8 mouse cellular contexts compared by ENCODE assay signal in the genomic region with DNA sequence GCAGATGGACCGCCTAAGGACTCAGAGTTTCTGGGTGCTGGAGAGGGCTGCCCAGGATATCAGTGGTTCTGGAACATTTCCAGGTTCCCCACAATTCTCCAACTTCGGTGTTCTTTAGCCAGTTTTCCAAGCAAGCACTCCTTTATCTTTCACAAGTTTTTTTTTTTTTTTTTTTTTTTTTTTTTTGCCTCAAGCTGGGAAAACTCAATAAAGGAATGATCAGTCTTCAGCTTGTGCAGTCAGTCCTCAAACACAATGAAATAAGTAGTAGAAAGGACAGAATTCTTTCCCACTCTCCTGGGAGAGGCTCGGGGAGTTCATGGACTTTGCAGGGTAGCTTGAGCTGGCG. TPM values are rescaled to one million over a fixed set of nuclear protein-coding genes. Genes with fewer than 3 reads are reported as not detected.
DNase-seq lines count a peak whose midpoint lies in the region; ATAC-seq and TF ChIP-seq lines count a peak whose summit lies in the region.

No protein-coding gene starts in this region.

- ATAC-seq in hindbrain, embryonic 13.5 days (ENCODE audit: low FRiP score): no peak; the same call in 1 of the 2 replicates
- ATAC-seq in midbrain, embryonic 12.5 days (ENCODE audit: low FRiP score, low read depth): no peak

- H3K9me3 ChIP-seq in hindbrain, embryonic 13.5 days: no peaks in the 10 kb centered on the region
- no peaks in the 10 kb centered on the region for H3K9me3 ChIP-seq in midbrain, embryonic 12.5 days

- H3K4me2 ChIP-seq in hindbrain, embryonic 13.5 days: peak overlapping the region; percentile 91
- peak overlapping the region; percentile 88 for H3K4me2 ChIP-seq in midbrain, embryonic 12.5 days (replicated peaks)

- no peak for DNase-seq in kidney, adult 2 months
- DNase-seq in kidney, postnatal 14 days: no peak
- DNase-seq in cerebellum, adult 11 months: no peak
- DNase-seq in cerebellum, postnatal 10 days: no peak
- DNase-seq in retina, postnatal 1 day: no peak

- H3K9ac ChIP-seq in hindbrain, embryonic 13.5 days: peak overlapping the region; percentile 63; the same call in 1 of the 2 replicates
- peak overlapping the region; percentile 52; the same call in 1 of the 2 replicates for H3K9ac ChIP-seq in midbrain, embryonic 12.5 days (replicated peaks)

- WGBS in kidney, adult 2 months: 45% methylated on average over 4 of the region's 4 CpGs
- WGBS in hindbrain, embryonic 13.5 days: 11% methylated on average over 4 of the region's 4 CpGs
- WGBS in midbrain, embryonic 12.5 days: 4% methylated on average over 4 of the region's 4 CpGs

- peak overlapping the region; percentile 60 for H3K4me3 ChIP-seq in kidney, adult 2 months (ENCODE audit: insufficient read depth, low read depth, low read length)
- peak overlapping the region; percentile 71 for H3K4me3 ChIP-seq in brown adipose tissue, adult 24 weeks (ENCODE audit: insufficient read depth, low read depth, low read length)
- H3K4me3 ChIP-seq in hindbrain, embryonic 13.5 days: peak overlapping the region; percentile 50
- H3K4me3 ChIP-seq in midbrain, embryonic 12.5 days: peak overlapping the region; percentile 49

- H3K27ac ChIP-seq in kidney, adult 2 months (ENCODE audit: insufficient read depth, low read depth, low read length): no peak overlapping the region
- H3K27ac ChIP-seq in brown adipose tissue, adult 24 weeks (replicated peaks; ENCODE audit: low read depth, low read length): no peak overlapping the region
- no peak overlapping the region for H3K27ac ChIP-seq in hindbrain, embryonic 13.5 days
- H3K27ac ChIP-seq in midbrain, embryonic 12.5 days (replicated peaks): no peak overlapping the region

- no peak for TF ChIP-seq POLR2A in kidney, adult 2 months (IDR thresholded peaks at IDR 0.05; ENCODE audit: low read depth, low read length)

- 0 out of 2 replicates have a peak, but pooled peaks cover 2% of the 10 kb centered on the region for H3K4me1 ChIP-seq in kidney, adult 2 months (ENCODE audit: control insufficient read depth, insufficient read depth, low read length)
- H3K4me1 ChIP-seq in brown adipose tissue, adult 24 weeks (ENCODE audit: control insufficient read depth, insufficient read depth, insufficient read length, low read length): peaks cover 3% of the 10 kb centered on the region; the same call in 1 of the 2 replicates
- H3K4me1 ChIP-seq in hindbrain, embryonic 13.5 days (replicated peaks): peaks cover 19% of the 10 kb centered on the region
- peaks cover 15% of the 10 kb centered on the region for H3K4me1 ChIP-seq in midbrain, embryonic 12.5 days

- TF ChIP-seq CTCF in kidney, adult 2 months (conservative IDR thresholded peaks at IDR 0.05; ENCODE audit: insufficient read depth, insufficient read length, low read depth, low read length): no peak

- H3K27me3 ChIP-seq in kidney, adult 2 months (replicated peaks; ENCODE audit: control insufficient read depth, insufficient read depth, low read length): no peaks in the 10 kb centered on the region
- peaks cover 64% of the 10 kb centered on the region for H3K27me3 ChIP-seq in hindbrain, embryonic 13.5 days
- H3K27me3 ChIP-seq in midbrain, embryonic 12.5 days: peaks cover 62% of the 10 kb centered on the region

- no peaks in the 10 kb centered on the region for H3K36me3 ChIP-seq in kidney, adult 2 months (ENCODE audit: control insufficient read depth, insufficient read depth, low read length)
- no peaks in the 10 kb centered on the region for H3K36me3 ChIP-seq in hindbrain, embryonic 13.5 days
- H3K36me3 ChIP-seq in midbrain, embryonic 12.5 days: no peaks in the 10 kb centered on the region

RNA-seq across cellular contexts. Expression of a gene that starts 11.3 kb away (rescaled TPM):
- 10.1 and 11.0 TPM in 2 replicates for polyA plus RNA-seq in kidney, adult 2 months (2012; rRNA removed)
- polyA plus RNA-seq in brown adipose tissue, adult 24 weeks (2012; ENCODE audit: insufficient read depth, insufficient read length, missing spikeins): 37.1 and 39.0 TPM in 2 replicates
- 19.2 and 19.4 TPM in 2 replicates for polyA plus RNA-seq in hindbrain, embryonic 13.5 days (2015; fragmentation: Nextera tagmentation; extraction: Ambion mirVana)
- 34.4 and 40.6 TPM in 2 replicates for polyA plus RNA-seq in midbrain, embryonic 12.5 days (2016; fragmentation: Nextera tagmentation; extraction: Ambion mirVana)
